Mouse (Mus musculus): ENCODE data around the gene B3gnt3.
"Not testable (repeated sequence)": the region's sequence is repeated elsewhere in the genome, so short reads cannot be mapped to it uniquely, and the experiment has no call there.

B3gnt3 gene

GRCm38 (mm10) chr8:71701414-71702086, at the start of gene B3gnt3:
B3gnt3 (minus strand) TSS chr8:71701789.
- DNase-seq (ENCODE audit: low read depth) = no peak

GRCm38 (mm10) chr8:71749321-71750075, 47.9 kb upstream of the B3gnt3 start:
- not testable (repeated sequence) for DNase-seq (ENCODE audit: low read depth)

- DNase-seq (ENCODE audit: low read depth) = not testable (repeated sequence)
Measured at GRCm38 (mm10) chr8:71747082-71747481, 45.5 kb upstream of the B3gnt3 start.

- DNase-seq (ENCODE audit: low read depth) = no peak
Measured at GRCm38 (mm10) chr8:71745322-71745721, 43.7 kb upstream of the B3gnt3 start.

- DNase-seq (ENCODE audit: low read depth) = no peak
Measured at GRCm38 (mm10) chr8:71742783-71743182, 41.2 kb upstream of the B3gnt3 start.

GRCm38 (mm10) chr8:71741687-71742114, 40.1 kb upstream of the B3gnt3 start:
- no peak for DNase-seq (ENCODE audit: low read depth)

- no peak for DNase-seq (ENCODE audit: low read depth)
Measured at GRCm38 (mm10) chr8:71741226-71741625, 39.6 kb upstream of the B3gnt3 start.

- not testable (repeated sequence) for DNase-seq (ENCODE audit: low read depth)
Measured at GRCm38 (mm10) chr8:71738316-71738715, 36.7 kb upstream of the B3gnt3 start.

GRCm38 (mm10) chr8:71731652-71732230, 30.2 kb upstream of the B3gnt3 start:
- no peak for DNase-seq (ENCODE audit: low read depth)

GRCm38 (mm10) chr8:71728826-71729620, 27.4 kb upstream of the B3gnt3 start:
- DNase-seq (ENCODE audit: low read depth) = no peak

- DNase-seq (ENCODE audit: low read depth) = no peak
Measured at GRCm38 (mm10) chr8:71728240-71728785, 26.7 kb upstream of the B3gnt3 start.

GRCm38 (mm10) chr8:71725122-71725924, 23.7 kb upstream of the B3gnt3 start, which contains the start of gene Fcho1:
Fcho1 (minus strand) TSS chr8:71725716.
- DNase-seq (ENCODE audit: low read depth) = peak; percentile 86

- DNase-seq (ENCODE audit: low read depth) = no peak
Measured at GRCm38 (mm10) chr8:71724389-71724788, 22.8 kb upstream of the B3gnt3 start.

- peak; percentile 72 for DNase-seq (ENCODE audit: low read depth)
Measured at GRCm38 (mm10) chr8:71723047-71723551, 21.5 kb upstream of the B3gnt3 start.

- no peak for DNase-seq (ENCODE audit: low read depth)
Measured at GRCm38 (mm10) chr8:71719928-71720457, 18.4 kb upstream of the B3gnt3 start.

- no peak for DNase-seq (ENCODE audit: low read depth)
Measured at GRCm38 (mm10) chr8:71719218-71719617, 17.6 kb upstream of the B3gnt3 start.

GRCm38 (mm10) chr8:71718252-71718651, 16.7 kb upstream of the B3gnt3 start:
- DNase-seq (ENCODE audit: low read depth) = no peak

- no peak for DNase-seq (ENCODE audit: low read depth)
Measured at GRCm38 (mm10) chr8:71717096-71717495, 15.5 kb upstream of the B3gnt3 start.

GRCm38 (mm10) chr8:71716561-71717053, 15.0 kb upstream of the B3gnt3 start:
- no peak for DNase-seq (ENCODE audit: low read depth)

- DNase-seq (ENCODE audit: low read depth) = no peak
Measured at GRCm38 (mm10) chr8:71715531-71715930, 13.9 kb upstream of the B3gnt3 start.

Data from c-Kit-positive CD71-positive TER-119-negative erythroid progenitor cells, embryonic 14.5 days (primary cell).